Mouse (Mus musculus) bone marrow macrophage, adult 2 months (primary cell): ENCODE data around the gene Nhp2.

Experiments
- CTCF ChIP-seq: IDR thresholded peaks from 2 replicates; pipeline ENCODE4 v1.5.1; 2012; ENCODE audit warnings: low read depth, mild to moderate bottlenecking, low read length, moderate library complexity
- POLR2A ChIP-seq: IDR thresholded peaks from 2 replicates; pipeline ENCODE4 v1.6.1; 2012; ENCODE audit warnings: mild to moderate bottlenecking, low read depth, low read length, borderline replicate concordance

GRCm38 (mm10) chr11:51606447-51607095 is 13.0 kb upstream of the Nhp2 start, which contains the start of gene Hnrnpab:
- TF ChIP-seq CTCF (no peak), POLR2A (peak; percentile 93)
